Mouse (Mus musculus): ENCODE measurements at regions not wholly inside any gene's neighbourhood (a gene's known extent, or its start where the extent isn't known, plus 50 kb on each side); places are given as distances from the start of the nearest gene placed in this dataset.

DNA sequence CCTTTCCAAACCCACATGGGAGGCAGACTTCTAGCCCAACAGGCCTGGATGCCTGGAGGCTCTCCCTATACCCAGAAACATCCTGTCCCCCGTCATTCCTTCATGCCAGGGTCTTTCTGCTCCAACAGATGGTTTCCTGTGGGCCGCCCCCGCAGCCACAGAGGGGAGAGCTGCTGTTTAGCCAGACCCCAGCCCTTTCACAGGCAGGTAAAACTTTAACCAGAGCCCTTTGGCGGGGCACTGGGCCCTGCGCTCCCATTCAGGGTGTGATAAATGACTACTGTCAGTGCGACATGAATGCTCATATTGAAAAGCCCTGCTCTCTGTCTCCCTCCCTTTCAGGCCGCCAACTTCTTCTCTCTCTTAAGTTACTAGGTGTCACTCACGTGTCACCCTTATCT is 108.4 kb upstream of the Top1 start:
- TF ChIP-seq CTCF (IDR thresholded peaks at IDR 0.05; ENCODE audit: low read depth, low read length) (no peak), POLR2A (IDR thresholded peaks at IDR 0.05; ENCODE audit: borderline replicate concordance, low read depth, low read length) (no peak)

Measured in bone marrow macrophage, adult 2 months (primary cell).